Mouse (Mus musculus) monocyte, adult 2 months (primary cell): ENCODE results near the gene Ung.

Source experiments
- DNase-seq, 2 experiments: peaks; one replicate each; pipeline ENCODE4 v3.0.0; 2022; ENCODE audit warnings: low spot score in 2 of 2, low read depth in 1 of 2

Ung gene

GRCm38 (mm10) chr5:114130698-114131520, 723 bp downstream of the Ung start:
- peak; percentile 74 to 86 for DNase-seq

- peak in 1 of 2 experiments; percentile 36 for DNase-seq
Measured at GRCm38 (mm10) chr5:114131521-114131840, 1.3 kb downstream of the Ung start.

GRCm38 (mm10) chr5:114132841-114133240, 2.7 kb downstream of the Ung start:
- DNase-seq, result no peak

GRCm38 (mm10) chr5:114134091-114134534, 3.9 kb downstream of the Ung start:
- DNase-seq, result peak in 1 of 2 experiments; percentile 21

- no peak for DNase-seq
Measured at GRCm38 (mm10) chr5:114135516-114135915, 5.3 kb downstream of the Ung start.

- DNase-seq, result no peak
Measured at GRCm38 (mm10) chr5:114137481-114138276, 7.5 kb downstream of the Ung start.

GRCm38 (mm10) chr5:114138277-114139164, 8.3 kb downstream of the Ung start:
- no peak for DNase-seq

GRCm38 (mm10) chr5:114139175-114139574, 9.0 kb downstream of the Ung start:
- no peak for DNase-seq

GRCm38 (mm10) chr5:114146028-114146888, 16.1 kb downstream of the Ung start, which contains the start of gene Acacb:
Gene Acacb, plus strand, starts transcription at chr5:114146535.
- no peak for DNase-seq

GRCm38 (mm10) chr5:114147043-114147972, 17.1 kb downstream of the Ung start:
- DNase-seq, result no peak

- DNase-seq, result no peak
Measured at GRCm38 (mm10) chr5:114152359-114153092, 22.3 kb downstream of the Ung start.

GRCm38 (mm10) chr5:114153490-114153889, 23.3 kb downstream of the Ung start:
- DNase-seq, result no peak

GRCm38 (mm10) chr5:114154765-114155164, 24.6 kb downstream of the Ung start:
- DNase-seq, result no peak

GRCm38 (mm10) chr5:114155168-114155933, 25.2 kb downstream of the Ung start:
- no peak for DNase-seq

GRCm38 (mm10) chr5:114157236-114157635, 27.1 kb downstream of the Ung start:
- DNase-seq, result no peak

- no peak for DNase-seq
Measured at GRCm38 (mm10) chr5:114161424-114161823, 31.2 kb downstream of the Ung start.

GRCm38 (mm10) chr5:114162106-114162815, 32.1 kb downstream of the Ung start:
- no peak for DNase-seq
